Mouse (Mus musculus) monocyte, adult 2 months (primary cell): ENCODE measurements around the gene Igsf10.
A peak's percentile ranks its signal among the peaks of the same experiment; 100 is the strongest.
"Not testable (repeated sequence)": the region's sequence is repeated elsewhere in the genome, so short reads cannot be mapped to it uniquely, and the experiment has no call there.

Experiments
- DNase-seq, 2 experiments: peaks; one replicate each; pipeline ENCODE4 v3.0.0; 2022; ENCODE audit warnings: low spot score in 2 of 2, low read depth in 1 of 2

Igsf10 gene

DNA sequence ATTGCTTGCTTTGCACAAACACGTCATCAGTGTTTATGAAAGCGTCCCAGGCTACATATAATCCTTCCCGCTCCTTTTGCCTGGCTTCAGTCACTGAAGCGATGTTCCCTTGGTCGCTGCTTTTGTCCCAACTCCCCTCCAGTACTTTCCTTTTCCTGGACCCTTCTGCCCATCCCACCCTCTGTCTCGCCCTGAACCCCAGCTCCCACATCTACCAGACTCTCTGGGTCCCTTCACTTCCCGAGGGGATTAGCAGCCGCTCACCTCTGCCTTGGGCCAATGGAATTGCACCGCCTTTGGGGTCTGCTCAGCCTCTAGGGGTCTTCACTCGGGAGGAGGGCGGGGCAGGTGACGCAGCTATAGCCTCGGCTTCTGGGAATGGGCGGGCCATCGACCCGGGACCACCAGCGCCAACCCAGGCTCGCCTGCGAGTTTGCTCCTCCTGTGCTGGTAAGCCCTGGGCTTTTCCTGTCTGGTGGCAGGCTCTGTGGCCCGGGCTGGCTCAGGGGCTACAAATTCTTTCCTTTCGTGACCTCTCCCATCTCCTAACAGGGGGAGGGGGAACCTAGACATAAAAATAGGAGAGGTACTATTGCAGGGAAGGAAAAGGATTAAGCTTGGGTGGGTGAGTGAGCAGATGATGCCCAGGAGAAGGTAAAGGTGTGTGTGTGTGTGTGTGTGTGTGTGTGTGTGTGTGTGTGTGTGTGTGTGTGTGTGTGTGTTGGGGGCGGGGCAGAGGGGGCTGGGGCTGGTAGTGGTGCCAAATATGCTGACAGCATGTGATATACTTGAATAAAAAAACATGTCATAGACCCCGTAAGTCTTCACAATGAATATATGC lies at the start of gene Igsf10:
Gene Igsf10, minus strand, starts transcription at position 330 of the 841 bp plus-strand sequence.
- DNase-seq: no peak

DNA sequence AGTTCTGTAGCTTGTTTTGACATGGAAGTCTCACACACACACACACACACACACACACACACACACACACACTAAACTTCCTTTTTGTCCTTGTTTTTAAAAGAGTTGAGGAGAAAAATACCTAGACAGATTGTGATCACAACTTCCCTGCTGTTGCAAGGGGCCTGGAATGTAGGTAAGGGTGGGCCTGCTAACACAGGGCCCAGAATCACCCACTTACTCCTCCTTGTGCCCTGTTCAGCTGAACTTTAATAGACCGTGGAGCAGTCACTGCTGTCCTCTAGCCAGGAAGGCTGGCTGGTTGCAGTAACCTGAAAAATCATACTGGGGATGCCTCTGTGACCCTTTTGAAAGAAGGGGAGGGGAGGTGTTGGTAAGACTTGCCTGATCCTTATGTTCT lies 41.4 kb upstream of the Igsf10 start:
- DNase-seq: no peak

- no peak for DNase-seq
Observed at GRCm38 (mm10) chr3:59385000-59385399, 40.8 kb upstream of the Igsf10 start.

DNA sequence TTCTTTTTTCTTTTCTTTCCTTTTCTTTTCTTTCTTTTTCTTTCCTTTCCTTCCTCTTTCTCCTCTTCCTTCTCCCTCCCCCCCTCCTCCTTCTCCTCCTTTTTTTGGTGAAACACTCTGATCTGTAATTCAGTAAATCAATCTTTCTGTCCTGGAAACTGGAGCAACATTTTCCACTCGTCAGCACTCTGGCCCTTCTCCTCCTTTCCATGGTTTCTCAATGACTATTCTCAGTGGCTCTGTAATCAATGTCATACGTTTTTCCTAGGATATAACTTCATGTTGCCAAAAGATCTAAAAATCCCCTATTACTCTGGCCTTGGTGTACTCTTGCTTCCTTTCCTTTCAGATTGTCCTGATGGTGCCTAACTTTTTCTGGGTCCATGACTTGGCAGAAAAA lies 40.1 kb upstream of the Igsf10 start:
- no peak for DNase-seq

GRCm38 (mm10) chr3:59378791-59379190 lies 34.6 kb upstream of the Igsf10 start:
- not testable (repeated sequence) for DNase-seq

DNA sequence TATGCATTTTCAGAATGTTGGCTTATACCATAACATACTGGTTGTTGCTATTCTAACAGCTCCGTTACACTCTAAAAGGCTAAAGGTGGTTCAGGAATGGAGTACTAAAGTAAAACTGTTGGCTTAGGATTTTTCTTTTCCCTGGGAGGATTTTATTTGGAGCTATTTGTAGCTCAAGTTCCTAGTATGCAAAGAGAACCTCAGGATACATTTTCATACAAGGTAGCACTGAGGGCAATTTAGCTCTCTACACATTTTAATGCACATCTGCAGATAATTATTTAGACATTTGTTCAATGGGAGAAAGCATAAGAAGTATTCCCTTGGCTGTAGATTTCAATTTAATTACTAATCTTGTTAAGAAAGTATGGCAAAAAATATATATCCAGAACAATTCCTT lies 17.7 kb upstream of the Igsf10 start:
- DNase-seq: no peak

DNA sequence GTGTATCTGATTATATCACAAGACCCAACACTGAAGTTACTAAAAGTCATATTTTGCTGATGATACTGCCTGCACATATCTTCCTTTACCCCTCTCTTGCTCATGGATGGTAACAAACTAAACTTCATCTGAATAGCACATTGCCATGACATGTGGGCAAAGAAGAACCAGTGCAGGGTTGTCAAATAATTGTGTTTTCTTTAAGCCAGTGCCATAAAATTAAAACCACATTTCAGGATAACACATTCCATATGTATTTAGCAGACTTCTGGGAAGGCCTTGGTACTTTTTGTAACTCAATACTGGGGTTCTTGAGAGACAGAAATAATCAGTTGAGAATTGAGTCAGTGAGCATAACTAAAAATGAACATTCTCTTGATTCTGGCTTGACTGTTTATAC lies 15.9 kb upstream of the Igsf10 start:
- no peak for DNase-seq

GRCm38 (mm10) chr3:59354156-59354555 lies 10.0 kb upstream of the Igsf10 start:
- no peak for DNase-seq

DNA sequence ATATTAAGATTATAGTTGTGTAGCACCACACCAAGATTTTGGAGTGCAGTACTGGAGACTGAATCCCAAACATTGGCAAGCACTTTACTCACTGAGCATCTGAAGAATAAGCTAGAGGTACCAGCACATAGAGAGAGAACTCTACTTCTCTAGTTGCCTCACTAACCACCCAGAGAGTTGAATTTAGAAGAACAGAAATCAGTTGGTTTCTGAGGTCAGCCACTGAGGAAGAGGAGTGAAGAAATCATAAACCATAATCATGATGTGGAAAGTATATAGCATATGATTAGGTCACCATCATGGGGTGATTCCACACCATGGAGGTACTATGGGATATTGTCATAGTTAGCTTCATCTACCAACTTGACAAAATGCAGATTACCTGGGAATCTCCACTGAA lies 7.6 kb upstream of the Igsf10 start:
- no peak for DNase-seq

- DNase-seq: no peak
Observed at GRCm38 (mm10) chr3:59343026-59343425, 1.2 kb downstream of the Igsf10 start.

DNA sequence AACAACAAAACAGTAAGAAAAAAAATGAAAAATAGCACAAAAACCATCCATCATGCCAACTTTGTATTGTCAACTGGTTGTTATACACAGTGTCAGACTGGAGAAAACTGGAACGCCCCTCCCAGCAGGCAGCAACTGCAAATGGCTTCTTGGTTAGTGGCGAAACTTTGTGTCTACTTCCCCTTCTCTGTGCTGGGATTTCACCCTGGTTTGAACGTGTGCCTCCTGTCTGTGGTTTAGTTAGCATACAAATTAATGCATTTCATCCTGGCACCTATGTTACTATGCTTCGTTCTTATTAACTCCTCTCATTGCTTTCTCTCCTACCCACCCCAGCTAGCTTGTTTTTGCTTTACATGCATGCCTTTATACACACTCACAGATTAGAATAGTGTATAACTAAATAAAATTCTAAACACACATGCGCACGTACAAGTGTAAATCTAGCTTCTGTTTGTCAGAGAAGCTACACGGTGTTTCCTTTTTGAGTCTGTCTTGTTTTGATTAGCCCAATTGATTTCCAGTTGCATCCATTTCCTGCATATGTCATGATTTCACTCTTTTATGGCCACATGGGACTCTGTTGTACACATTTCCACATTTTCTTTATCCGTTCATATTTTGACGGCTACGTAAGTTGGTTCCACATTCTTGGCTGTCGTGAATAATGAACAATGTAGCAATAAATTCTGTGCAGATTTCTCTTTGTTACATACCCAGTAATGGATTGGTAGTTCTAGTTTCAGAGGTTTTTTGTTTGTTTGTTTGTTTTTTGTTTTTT lies 2.4 kb downstream of the Igsf10 start:
- peak; percentile 9 to 12 for DNase-seq

GRCm38 (mm10) chr3:59328526-59328925 lies 15.7 kb downstream of the Igsf10 start:
- no peak for DNase-seq

DNA sequence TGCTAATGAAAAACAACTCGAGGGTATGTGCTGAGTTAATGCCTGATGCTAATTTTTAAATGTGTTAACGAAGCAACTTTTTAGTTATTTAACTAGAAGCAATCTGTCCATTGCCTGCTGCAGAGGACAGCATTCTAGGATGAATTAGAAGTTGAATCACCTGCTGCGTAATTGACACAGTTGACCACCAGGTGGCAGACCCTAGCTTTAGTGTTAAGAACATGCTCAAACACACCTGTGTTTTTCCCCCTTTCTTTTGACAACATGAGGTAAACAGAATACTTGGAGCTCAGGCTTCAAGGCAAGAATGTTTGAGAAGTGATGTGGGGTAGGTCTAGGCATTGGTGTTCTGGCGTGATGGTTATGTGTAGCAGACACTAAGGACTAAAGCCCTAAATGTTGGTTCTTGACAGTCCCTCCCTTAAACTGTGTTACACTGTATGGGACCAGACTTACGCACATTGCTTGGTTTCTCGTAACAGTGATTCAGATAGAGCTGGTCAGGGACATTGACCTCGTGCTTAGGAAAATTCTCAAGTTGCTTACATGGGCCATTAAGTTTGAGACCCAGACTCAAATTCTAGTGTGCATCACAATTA lies 22.8 kb downstream of the Igsf10 start:
- no peak for DNase-seq

DNA sequence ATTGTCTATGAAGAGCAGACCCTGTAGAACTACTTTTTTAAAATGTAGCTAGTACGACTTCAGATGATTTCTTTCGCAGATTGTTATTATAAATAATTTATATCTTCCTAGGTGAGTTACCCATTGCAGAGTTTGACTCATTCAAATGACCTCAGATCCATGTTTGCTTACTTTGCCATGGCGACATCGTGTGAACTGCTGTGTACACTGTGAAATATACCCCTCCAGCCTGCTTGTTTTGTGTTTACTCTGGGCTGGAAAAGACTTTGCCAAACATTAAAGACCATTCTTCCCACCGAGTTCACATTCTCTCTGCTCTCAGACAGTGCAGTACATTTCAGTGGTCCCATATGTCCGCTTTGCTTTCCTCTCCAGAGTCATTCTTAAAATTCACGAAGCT lies 28.1 kb downstream of the Igsf10 start:
- no peak for DNase-seq

GRCm38 (mm10) chr3:59312610-59313009 lies 31.6 kb downstream of the Igsf10 start:
- peak; percentile 16 to 21 for DNase-seq

DNA sequence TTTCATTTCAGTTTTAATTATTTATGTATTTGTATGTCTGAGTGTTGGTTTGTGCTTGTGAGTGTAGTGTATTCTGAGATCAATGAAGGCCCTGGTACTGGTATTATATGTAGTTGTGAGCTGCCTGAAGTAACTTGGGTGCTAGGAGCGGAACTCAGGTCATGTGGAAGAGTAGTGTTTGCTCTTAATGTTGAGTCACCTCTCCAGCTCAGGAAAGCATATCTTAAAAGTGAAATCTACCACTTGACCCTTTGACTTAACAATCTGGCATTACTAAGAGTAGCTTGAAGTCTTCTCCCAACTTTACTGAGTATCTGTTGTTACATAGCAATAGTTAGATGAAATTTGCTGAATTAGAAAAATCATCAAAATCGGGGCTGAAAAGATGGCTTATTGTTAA lies 38.7 kb downstream of the Igsf10 start:
- no peak for DNase-seq

- no peak for DNase-seq
Observed at GRCm38 (mm10) chr3:59304944-59305343, 39.2 kb downstream of the Igsf10 start.

GRCm38 (mm10) chr3:59297653-59298052 lies 46.5 kb downstream of the Igsf10 start:
- DNase-seq: no peak

DNA sequence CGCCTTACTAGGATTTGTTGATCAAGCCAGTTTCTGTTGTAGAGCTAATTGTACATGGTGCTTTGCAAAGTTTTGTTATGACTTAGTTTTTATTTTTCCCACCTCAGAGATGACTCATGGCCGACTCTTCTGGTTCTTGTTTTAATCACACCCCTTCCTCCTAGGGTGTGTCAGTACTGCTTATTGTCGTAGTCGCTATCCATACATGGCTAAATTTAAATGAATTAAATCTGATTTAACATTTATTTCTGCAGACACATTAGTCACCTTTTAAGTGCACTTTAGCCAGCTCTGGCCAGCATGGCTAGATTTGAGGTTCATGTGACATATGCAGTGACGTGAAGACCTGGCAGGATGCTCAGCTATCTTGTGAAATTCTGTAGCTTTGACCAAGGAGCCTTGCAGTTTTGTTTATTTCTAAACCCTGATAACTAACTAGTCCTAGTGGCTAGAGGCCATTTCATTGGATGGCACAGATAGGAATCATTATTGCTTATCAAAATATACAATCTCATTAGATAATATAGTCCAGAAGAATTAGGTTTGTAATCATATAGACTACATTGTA lies 47.5 kb downstream of the Igsf10 start:
- DNase-seq: no peak

GRCm38 (mm10) chr3:59295699-59296562 lies 48.3 kb downstream of the Igsf10 start:
- no peak for DNase-seq
